Mouse (Mus musculus) embryonic fibroblast, embryonic 13.5 days (primary cell): ENCODE results near the gene Bap1. TPM values are rescaled to one million over a fixed set of nuclear protein-coding genes. Genes with fewer than 3 reads are reported as not detected.

Source experiments
- H3K27ac ChIP-seq: 2 replicates; pipeline ENCODE4 v1.5.1; 2012; ENCODE audit warnings: low read length, control low read depth, inconsistent platforms; ENCODE audit not compliant: insufficient read depth
- H3K4me1 ChIP-seq: 2 replicates; pipeline ENCODE4 v1.6.1; 2011; ENCODE audit warnings: low read length; ENCODE audit not compliant: control insufficient read depth, insufficient read depth
- H3K4me3 ChIP-seq: 2 replicates; pipeline ENCODE4 v1.5.1; 2011; ENCODE audit warnings: mild to moderate bottlenecking, control low read depth, low read length; ENCODE audit not compliant: insufficient read depth
- CTCF ChIP-seq: IDR thresholded peaks from 2 replicates; pipeline ENCODE4 v1.5.1; 2011; ENCODE audit warnings: mild to moderate bottlenecking, control low read depth, low read length, moderate library complexity, borderline replicate concordance; ENCODE audit not compliant: insufficient read depth
- POLR2A ChIP-seq: IDR thresholded peaks from 2 replicates; pipeline ENCODE4 v1.6.1; 2011; ENCODE audit warnings: low read depth, mild to moderate bottlenecking, control low read depth, low read length, moderate library complexity
- polyA plus RNA-seq: library from polyadenylated mRNA; stranded (reverse); fragments of >200 nt; gene quantifications from 2 replicates; pipeline ENCODE4 v1.2.4, GENCODE M21; 2011; ENCODE audit warnings: low read depth; ENCODE audit not compliant: missing spikeins, insufficient read length

Gene Bap1
- 26.3 and 37.4 TPM in 2 replicates for polyA plus RNA-seq

- Histone ChIP-seq H3K27ac (peak within 1 kb of the TSS; percentile 97), H3K4me3 (peak within 1 kb of the TSS; percentile 99), H3K4me1 (peaks cover 5% of the 10 kb centered on the region; the same call in 1 of the 2 replicates)
- TF ChIP-seq CTCF: no peak
- peak; percentile 80 for TF ChIP-seq POLR2A
Observed at GRCm38 (mm10) chr14:31251084-31251604, at the start of gene Bap1, which contains the start of gene Phf7. Gene Bap1, plus strand, starts transcription at chr14:31251450. Gene Phf7, minus strand, starts transcription at chr14:31251317.

GRCm38 (mm10) chr14:31204844-31205243 is 46.4 kb upstream of the Bap1 start:
- H3K4me3 ChIP-seq: peak overlapping the region; percentile 92
- H3K27ac ChIP-seq: peak overlapping the region; percentile 77
- peaks cover 4% of the 10 kb centered on the region; the same call in 1 of the 2 replicates for H3K4me1 ChIP-seq
- no peak for TF ChIP-seq CTCF
- no peak; the same call in 1 of the 2 replicates for TF ChIP-seq POLR2A

- Histone ChIP-seq H3K4me3 (peak overlapping the region; percentile 92), H3K4me1 (0 out of 2 replicates have a peak, but pooled peaks cover 2% of the 10 kb centered on the region), H3K27ac (peak overlapping the region; percentile 77)
- no peak for TF ChIP-seq CTCF
- TF ChIP-seq POLR2A: no peak
Observed at GRCm38 (mm10) chr14:31205244-31205561, 46.0 kb upstream of the Bap1 start.

GRCm38 (mm10) chr14:31205562-31206467 is 45.4 kb upstream of the Bap1 start:
- 0 out of 2 replicates have a peak, but pooled peaks cover 2% of the 10 kb centered on the region for H3K4me1 ChIP-seq
- TF ChIP-seq POLR2A (peak; percentile 42), CTCF (no peak)
- peak overlapping the region; percentile 77 for H3K27ac ChIP-seq
- peak overlapping the region; percentile 92 for H3K4me3 ChIP-seq

- peak overlapping the region; percentile 92 for H3K4me3 ChIP-seq
- TF ChIP-seq POLR2A (peak; percentile 86), CTCF (no peak)
- H3K4me1 ChIP-seq: 0 out of 2 replicates have a peak, but pooled peaks cover 2% of the 10 kb centered on the region
- peak overlapping the region; percentile 77 for H3K27ac ChIP-seq
Observed at GRCm38 (mm10) chr14:31206472-31206981, 44.7 kb upstream of the Bap1 start.

- Histone ChIP-seq H3K4me3 (peak overlapping the region; percentile 60), H3K27ac (no peak overlapping the region), H3K4me1 (0 out of 2 replicates have a peak, but pooled peaks cover 2% of the 10 kb centered on the region)
- TF ChIP-seq CTCF (no peak), POLR2A (no peak)
Observed at GRCm38 (mm10) chr14:31207070-31207830, 44.0 kb upstream of the Bap1 start.

- Histone ChIP-seq H3K27ac (no peak within 1 kb of the TSS), H3K4me3 (0 out of 2 replicates have a peak within 1 kb of the TSS, but pooled peaks have one; percentile 60), H3K4me1 (0 out of 2 replicates have a peak, but pooled peaks cover 2% of the 10 kb centered on the region)
- TF ChIP-seq CTCF: no peak
- TF ChIP-seq POLR2A: no peak
Observed at GRCm38 (mm10) chr14:31208084-31208483, 43.2 kb upstream of the Bap1 start, which contains the start of gene Tnnc1. Gene Tnnc1, plus strand, starts transcription at chr14:31208312.

GRCm38 (mm10) chr14:31209133-31209557 is 42.1 kb upstream of the Bap1 start:
- H3K4me3 ChIP-seq: no peak overlapping the region
- H3K27ac ChIP-seq: no peak overlapping the region
- TF ChIP-seq POLR2A (no peak), CTCF (no peak)
- H3K4me1 ChIP-seq: 0 out of 2 replicates have a peak, but pooled peaks cover 2% of the 10 kb centered on the region

- Histone ChIP-seq H3K4me1 (no peaks in the 10 kb centered on the region), H3K27ac (no peak overlapping the region), H3K4me3 (no peak overlapping the region)
- TF ChIP-seq CTCF (no peak), POLR2A (no peak)
Observed at GRCm38 (mm10) chr14:31211854-31212253, 39.4 kb upstream of the Bap1 start.
